Mouse (Mus musculus): Measurements from ENCODE around the gene Mrgpre.

The Mrgpre gene

GRCm38 (mm10) chr7:143783378-143783995 lies 813 bp downstream of the Mrgpre start:
- in situ Hi-C loops (cut with MboI, MseI) = no loop called here

GRCm38 (mm10) chr7:143777375-143777774 lies 6.9 kb downstream of the Mrgpre start:
- in situ Hi-C loops (cut with MboI, MseI) = no loop called here

- in situ Hi-C loops (cut with MboI, MseI) = no loop called here
Measured at GRCm38 (mm10) chr7:143776137-143776536, 8.2 kb downstream of the Mrgpre start.

GRCm38 (mm10) chr7:143769461-143769860 lies 14.8 kb downstream of the Mrgpre start:
- in situ Hi-C loops (cut with MboI, MseI) = loop anchor here (10.0 kb wide), 1 partner anchor 615 kb away; no protein-coding TSS in a partner anchor

- in situ Hi-C loops (cut with MboI, MseI) = loop anchor here (10.0 kb wide), 1 partner anchor 613 kb away; no protein-coding TSS in a partner anchor
Measured at GRCm38 (mm10) chr7:143768267-143768666, 16.0 kb downstream of the Mrgpre start.

GRCm38 (mm10) chr7:143766893-143767292 lies 17.4 kb downstream of the Mrgpre start, which contains the start of gene Mrgprg:
Gene Mrgprg, minus strand, starts transcription at chr7:143766993.
- in situ Hi-C loops (cut with MboI, MseI) = loop anchor here (10.0 kb wide), 1 partner anchor 612 kb away; no protein-coding TSS in a partner anchor

GRCm38 (mm10) chr7:143764876-143765530 lies 19.3 kb downstream of the Mrgpre start:
- in situ Hi-C loops (cut with MboI, MseI) = loop anchor here (10.0 kb wide), 1 partner anchor 610 kb away; no protein-coding TSS in a partner anchor

GRCm38 (mm10) chr7:143763794-143764193 lies 20.5 kb downstream of the Mrgpre start:
- in situ Hi-C loops (cut with MboI, MseI) = loop anchor here (10.0 kb wide), 1 partner anchor 609 kb away; no protein-coding TSS in a partner anchor

GRCm38 (mm10) chr7:143758956-143759355 lies 25.3 kb downstream of the Mrgpre start:
- in situ Hi-C loops (cut with MboI, MseI) = no loop called here

GRCm38 (mm10) chr7:143757696-143758095 lies 26.6 kb downstream of the Mrgpre start:
- in situ Hi-C loops (cut with MboI, MseI) = no loop called here

- in situ Hi-C loops (cut with MboI, MseI) = no loop called here
Measured at GRCm38 (mm10) chr7:143757027-143757390, 27.3 kb downstream of the Mrgpre start.

- in situ Hi-C loops (cut with MboI, MseI) = no loop called here
Measured at GRCm38 (mm10) chr7:143756125-143757026, 27.9 kb downstream of the Mrgpre start, which contains the start of gene Osbpl5. Gene Osbpl5, minus strand, starts transcription at chr7:143756985.

GRCm38 (mm10) chr7:143755357-143756124 lies 28.8 kb downstream of the Mrgpre start:
- in situ Hi-C loops (cut with MboI, MseI) = no loop called here

- in situ Hi-C loops (cut with MboI, MseI) = loop anchor here (5.0 kb wide), 1 partner anchor 47 kb away; no protein-coding TSS in a partner anchor
Measured at GRCm38 (mm10) chr7:143753990-143754715, 30.1 kb downstream of the Mrgpre start.

GRCm38 (mm10) chr7:143752606-143753005 lies 31.7 kb downstream of the Mrgpre start:
- in situ Hi-C loops (cut with MboI, MseI) = loop anchor here (5.0 kb wide), 1 partner anchor 45 kb away; no protein-coding TSS in a partner anchor

GRCm38 (mm10) chr7:143752056-143752455 lies 32.2 kb downstream of the Mrgpre start:
- in situ Hi-C loops (cut with MboI, MseI) = loop anchor here (5.0 kb wide), 1 partner anchor 45 kb away; no protein-coding TSS in a partner anchor

GRCm38 (mm10) chr7:143751380-143751779 lies 32.9 kb downstream of the Mrgpre start:
- in situ Hi-C loops (cut with MboI, MseI) = loop anchor here (5.0 kb wide), 1 partner anchor 44 kb away; no protein-coding TSS in a partner anchor

GRCm38 (mm10) chr7:143749045-143749444 lies 35.3 kb downstream of the Mrgpre start:
- in situ Hi-C loops (cut with MboI, MseI) = no loop called here

GRCm38 (mm10) chr7:143748041-143748868 lies 36.0 kb downstream of the Mrgpre start:
- in situ Hi-C loops (cut with MboI, MseI) = no loop called here

Data from T-helper 2 cell (primary cell).